In the genomic region with DNA sequence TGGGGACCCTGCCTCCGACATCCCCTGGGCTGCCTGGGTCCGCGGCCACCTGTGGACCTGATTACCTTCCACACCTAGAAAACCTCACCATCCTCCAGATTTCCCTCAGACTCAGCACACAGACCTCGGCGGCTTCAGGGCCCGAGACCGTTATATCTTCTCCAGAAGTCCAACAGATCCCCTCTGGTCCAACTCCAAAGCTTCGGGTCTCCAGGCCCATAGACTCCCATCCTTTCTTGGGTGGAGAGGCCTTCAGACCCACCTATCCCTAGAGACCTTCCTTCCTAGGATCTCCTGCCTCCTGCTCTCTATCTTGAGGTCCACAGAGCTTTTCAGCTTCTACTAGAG, we compare ENCODE assay signal across 8 mouse cellular contexts. TPM values are rescaled to one million over a fixed set of nuclear protein-coding genes. Genes with fewer than 3 reads are reported as not detected.
DNase-seq lines count a peak whose midpoint lies in the region; ATAC-seq and TF ChIP-seq lines count a peak whose summit lies in the region.

No protein-coding gene starts in this region.

- peak; percentile 3; the same call in 1 of the 2 replicates for ATAC-seq in heart, embryonic 12.5 days (ENCODE audit: insufficient number of reproducible peaks, low FRiP score)
- peak; percentile 3; the same call in 1 of the 2 replicates for ATAC-seq in forebrain, embryonic 15.5 days (replicated peaks)
- ATAC-seq in liver, postnatal 0 days = no peak

- no peak for TF ChIP-seq EP300 in ES-Bruce4 (IDR thresholded peaks at IDR 0.05; ENCODE audit: insufficient read depth, low read depth, low read length)
- no peak for TF ChIP-seq EP300 in liver, postnatal 0 days (IDR thresholded peaks at IDR 0.05; ENCODE audit: low read depth)

- peak overlapping the region; percentile 94 for H3K4me3 ChIP-seq in heart, embryonic 12.5 days
- peak overlapping the region; percentile 80 for H3K4me3 ChIP-seq in ES-Bruce4 (ENCODE audit: low read depth, low read length)
- H3K4me3 ChIP-seq in forebrain, embryonic 15.5 days = peak overlapping the region; percentile 89
- H3K4me3 ChIP-seq in liver, postnatal 0 days (ENCODE audit: low read depth, low read length) = peak overlapping the region; percentile 79

- WGBS in heart, embryonic 12.5 days = 8% methylated on average over 8 of the region's 8 CpGs
- WGBS in forebrain, embryonic 15.5 days = 9% methylated on average over 8 of the region's 8 CpGs
- WGBS in liver, postnatal 0 days (ENCODE audit: insufficient replicate concordance) = 5% methylated on average over 5 of the region's 8 CpGs

- no peak for TF ChIP-seq CTCF in ES-Bruce4 (IDR thresholded peaks at IDR 0.05; ENCODE audit: low read depth, low read length)
- TF ChIP-seq CTCF in liver, postnatal 0 days (IDR thresholded peaks at IDR 0.05; ENCODE audit: low read depth) = no peak

- peak overlapping the region; percentile 92 for H3K9ac ChIP-seq in heart, embryonic 12.5 days
- H3K9ac ChIP-seq in ES-Bruce4 (ENCODE audit: low read depth, poor library complexity, severe bottlenecking) = peak overlapping the region; percentile 69
- peak overlapping the region; percentile 91 for H3K9ac ChIP-seq in forebrain, embryonic 15.5 days (replicated peaks)
- peak overlapping the region; percentile 73 for H3K9ac ChIP-seq in liver, postnatal 0 days (replicated peaks)

- no peaks in the 10 kb centered on the region for H3K9me3 ChIP-seq in heart, embryonic 12.5 days (replicated peaks)
- no peaks in the 10 kb centered on the region for H3K9me3 ChIP-seq in ES-Bruce4 (replicated peaks; ENCODE audit: control insufficient read depth, insufficient read depth, low read length, poor library complexity, severe bottlenecking)
- no peaks in the 10 kb centered on the region for H3K9me3 ChIP-seq in forebrain, embryonic 15.5 days
- no peaks in the 10 kb centered on the region for H3K9me3 ChIP-seq in liver, postnatal 0 days (ENCODE audit: low read length)

- H3K4me1 ChIP-seq in heart, embryonic 12.5 days (replicated peaks) = peaks cover 27% of the 10 kb centered on the region
- no peaks in the 10 kb centered on the region for H3K4me1 ChIP-seq in ES-Bruce4 (ENCODE audit: control insufficient read depth, insufficient read depth, low read length)
- H3K4me1 ChIP-seq in forebrain, embryonic 15.5 days = peaks cover 42% of the 10 kb centered on the region
- peaks cover 19% of the 10 kb centered on the region for H3K4me1 ChIP-seq in liver, postnatal 0 days (ENCODE audit: insufficient read depth)

- H3K4me2 ChIP-seq in heart, embryonic 12.5 days = peak overlapping the region; percentile 93
- H3K4me2 ChIP-seq in forebrain, embryonic 15.5 days (replicated peaks) = peak overlapping the region; percentile 89
- peak overlapping the region; percentile 96 for H3K4me2 ChIP-seq in liver, postnatal 0 days (ENCODE audit: low read depth, low read length)

- no peak for DNase-seq in heart, adult 18-20 months
- no peak for DNase-seq in liver, postnatal 0 days
- DNase-seq in frontal cortex, postnatal 25 days (ENCODE audit: low spot score in 2 of 2) = no peak
- DNase-seq in adrenal gland, adult 18-20 months (ENCODE audit: low spot score in 2 of 2) = no peak
- DNase-seq in lung, postnatal 25 days (ENCODE audit: low spot score) = no peak

- H3K27ac ChIP-seq in heart, embryonic 12.5 days (ENCODE audit: poor library complexity, severe bottlenecking) = no peak overlapping the region; the same call in 1 of the 2 replicates
- no peak overlapping the region for H3K27ac ChIP-seq in ES-Bruce4 (ENCODE audit: insufficient read depth, low read length)
- peak overlapping the region; percentile 42; the same call in 1 of the 2 replicates for H3K27ac ChIP-seq in forebrain, embryonic 15.5 days (replicated peaks)
- H3K27ac ChIP-seq in liver, postnatal 0 days (ENCODE audit: low read depth) = peak overlapping the region; percentile 58; the same call in 1 of the 2 replicates

- H3K27me3 ChIP-seq in heart, embryonic 12.5 days (replicated peaks) = peaks cover 17% of the 10 kb centered on the region; the same call in 1 of the 2 replicates
- no peaks in the 10 kb centered on the region for H3K27me3 ChIP-seq in ES-Bruce4 (ENCODE audit: control insufficient read depth, insufficient read depth, low read length, poor library complexity, severe bottlenecking)
- 0 out of 2 replicates have a peak, but pooled peaks cover 5% of the 10 kb centered on the region for H3K27me3 ChIP-seq in forebrain, embryonic 15.5 days
- H3K27me3 ChIP-seq in liver, postnatal 0 days (ENCODE audit: insufficient read depth, low read length) = no peaks in the 10 kb centered on the region

- TF ChIP-seq POLR2A in ES-Bruce4 (IDR thresholded peaks at IDR 0.05; ENCODE audit: insufficient read depth, low read length) = no peak

- no peaks in the 10 kb centered on the region for H3K36me3 ChIP-seq in heart, embryonic 12.5 days
- no peaks in the 10 kb centered on the region for H3K36me3 ChIP-seq in ES-Bruce4 (ENCODE audit: control insufficient read depth, insufficient read depth, low read length, poor library complexity, severe bottlenecking)
- H3K36me3 ChIP-seq in forebrain, embryonic 15.5 days = no peaks in the 10 kb centered on the region
- H3K36me3 ChIP-seq in liver, postnatal 0 days (replicated peaks; ENCODE audit: insufficient read depth, low read length) = no peaks in the 10 kb centered on the region

RNA-seq across cellular contexts. Expression of gene Fam118a, which starts 8.6 kb away (rescaled TPM):
- polyA plus RNA-seq in heart, embryonic 12.5 days (2016; fragmentation: Nextera tagmentation; extraction: Ambion mirVana) = 17.6 and 18.8 TPM in 2 replicates
- total RNA-seq in heart, adult 18-20 months (2021) = 1 to 10 TPM; 7.3 to 8.2 TPM
- 32.3 and 32.4 TPM in 2 replicates for polyA plus RNA-seq in ES-Bruce4 (2011; ENCODE audit: insufficient read depth, insufficient read length, low read depth, missing spikeins)
- polyA plus RNA-seq in forebrain, embryonic 15.5 days (2015; fragmentation: Nextera tagmentation; extraction: Ambion mirVana) = 32.4 and 33.5 TPM in 2 replicates
- polyA plus RNA-seq in liver, postnatal 0 days (2015; fragmentation: Nextera tagmentation; extraction: Ambion mirVana) = 2.9 and 4.2 TPM in 2 replicates
- total RNA-seq in adrenal gland, adult 18-20 months (2021) = 1 to 10 TPM; 8.2 to 9.8 TPM

RNA-seq across cellular contexts. Expression of gene Upk3a, which starts 20.4 kb away (rescaled TPM):
- not detected in 2 replicates for polyA plus RNA-seq in heart, embryonic 12.5 days (2016; fragmentation: Nextera tagmentation; extraction: Ambion mirVana)
- total RNA-seq in heart, adult 18-20 months (2021) = not detected
- not detected in 2 replicates for polyA plus RNA-seq in ES-Bruce4 (2011; ENCODE audit: insufficient read depth, insufficient read length, low read depth, missing spikeins)
- polyA plus RNA-seq in forebrain, embryonic 15.5 days (2015; fragmentation: Nextera tagmentation; extraction: Ambion mirVana) = 0.31 and 0.34 TPM in 2 replicates
- polyA plus RNA-seq in liver, postnatal 0 days (2015; fragmentation: Nextera tagmentation; extraction: Ambion mirVana) = not detected in 2 replicates
- total RNA-seq in adrenal gland, adult 18-20 months (2021) = not detected

RNA-seq across cellular contexts. Expression of gene 5031439G07Rik, which starts 49.0 kb away (rescaled TPM):
- polyA plus RNA-seq in heart, embryonic 12.5 days (2016; fragmentation: Nextera tagmentation; extraction: Ambion mirVana) = 4.3 and 5.3 TPM in 2 replicates
- 10 to 100 TPM; 30.6 to 34.7 TPM for total RNA-seq in heart, adult 18-20 months (2021)
- 20.8 and 26.5 TPM in 2 replicates for polyA plus RNA-seq in ES-Bruce4 (2011; ENCODE audit: insufficient read depth, insufficient read length, low read depth, missing spikeins)
- 22.1 and 27.7 TPM in 2 replicates for polyA plus RNA-seq in forebrain, embryonic 15.5 days (2015; fragmentation: Nextera tagmentation; extraction: Ambion mirVana)
- 4.0 and 5.0 TPM in 2 replicates for polyA plus RNA-seq in liver, postnatal 0 days (2015; fragmentation: Nextera tagmentation; extraction: Ambion mirVana)
- total RNA-seq in adrenal gland, adult 18-20 months (2021) = 10 to 100 TPM; 38.8 to 53.7 TPM

Comparison
In these comparisons a context has a peak if more than half of its experiments do, and no peak if none do; other contexts are left out.
1. H3K27ac ChIP-seq: peak in forebrain, embryonic 15.5 days (single experiment) and liver, postnatal 0 days (single experiment); none in heart, embryonic 12.5 days (single experiment) and ES-Bruce4 (single experiment).
2. Peak in every context shown above with its lines, with median percentiles within 50 percentile points of each other: H3K4me2 ChIP-seq, H3K4me3 ChIP-seq and H3K9ac ChIP-seq.